Mouse (Mus musculus) cerebellum, adult 2 months (tissue): Measurements from ENCODE around the gene Zfp341. TPM values are rescaled to one million over a fixed set of nuclear protein-coding genes. Genes with fewer than 3 reads are reported as not detected.

Source experiments
- DNase-seq, 2 experiments: peaks; one replicate each; pipeline ENCODE4 v3.0.0; 2021
- H3K27ac ChIP-seq: fragments of 200-500 bp; 2 replicates; pipeline ENCODE4 v1.5.1; 2012; ENCODE audit warnings: low read length, control low read depth, inconsistent platforms; ENCODE audit not compliant: insufficient read depth
- H3K27me3 ChIP-seq: fragments of 200-500 bp; 2 replicates; pipeline ENCODE4 v1.6.1; 2012; ENCODE audit warnings: inconsistent platforms, mild to moderate bottlenecking, low read length, moderate library complexity; ENCODE audit not compliant: control insufficient read depth, insufficient read depth
- H3K4me1 ChIP-seq: fragments of 200-500 bp; 2 replicates; pipeline ENCODE4 v1.6.1; 2011; ENCODE audit warnings: low read length; ENCODE audit not compliant: control insufficient read depth, insufficient read depth
- H3K4me3 ChIP-seq: fragments of 200-500 bp; replicated peaks from 2 replicates; pipeline ENCODE3; 2011; ENCODE audit warnings: mild to moderate bottlenecking, low read depth, low read length, control low read depth; ENCODE audit not compliant: insufficient read depth
- CTCF ChIP-seq: fragments of 200-500 bp; IDR thresholded peaks from 2 replicates; pipeline ENCODE4 v1.5.1; 2011; ENCODE audit warnings: low read depth, mild to moderate bottlenecking, control low read depth, low read length, moderate library complexity, borderline replicate concordance; ENCODE audit not compliant: insufficient read depth
- POLR2A ChIP-seq: fragments of 200-500 bp; IDR thresholded peaks from 2 replicates; pipeline ENCODE4 v1.6.1; 2011; ENCODE audit warnings: low read length, control low read depth, borderline replicate concordance; ENCODE audit not compliant: insufficient read depth
- WGBS: fragments of 180-500 bp; shearing (Covaris S2); methylation state at CpG from one replicate; pipeline ENCODE4 v1.1.7; 2018; 5-methylcytosine and 5-hydroxymethylcytosine counted together
- polyA plus RNA-seq: library from polyadenylated mRNA; depleted of rRNA; stranded (reverse); fragments of >200 nt; gene quantifications from 2 replicates; pipeline ENCODE4 v1.2.3, GENCODE M21; 2012

The Zfp341 gene
- polyA plus RNA-seq, 1 experiment = 11.5 TPM

GRCm38 (mm10) chr2:154633039-154633742 is 20.1 kb downstream of the Zfp341 start:
- H3K27me3 ChIP-seq = no peaks in the 10 kb centered on the region
- TF ChIP-seq POLR2A = no peak
- TF ChIP-seq CTCF = no peak
- no peak overlapping the region for H3K4me3 ChIP-seq
- DNase-seq = no peak
- H3K4me1 ChIP-seq = no peaks in the 10 kb centered on the region; the same call in 1 of the 2 replicates
- WGBS = 87% methylated on average over 5 of the region's 5 CpGs
- no peak overlapping the region for H3K27ac ChIP-seq

GRCm38 (mm10) chr2:154633876-154634644 is 21.0 kb downstream of the Zfp341 start:
- DNase-seq = no peak
- no peak for TF ChIP-seq CTCF
- no peak for TF ChIP-seq POLR2A
- H3K27me3 ChIP-seq = no peaks in the 10 kb centered on the region
- no peak overlapping the region for H3K4me3 ChIP-seq
- 97% methylated on average over 9 of the region's 9 CpGs for WGBS
- H3K4me1 ChIP-seq = no peaks in the 10 kb centered on the region; the same call in 1 of the 2 replicates
- no peak overlapping the region for H3K27ac ChIP-seq

- TF ChIP-seq POLR2A = no peak
- TF ChIP-seq CTCF = no peak
- DNase-seq = peak in 1 of 2 experiments; percentile 59
- 8% methylated on average over 2 of the region's 2 CpGs for WGBS
- no peaks in the 10 kb centered on the region for H3K27me3 ChIP-seq
- H3K4me1 ChIP-seq = no peaks in the 10 kb centered on the region; the same call in 1 of the 2 replicates
- no peak overlapping the region for H3K27ac ChIP-seq
- no peak overlapping the region for H3K4me3 ChIP-seq
These were observed 22.7 kb downstream of the Zfp341 start for GRCm38 (mm10) chr2:154635826-154636225.

- H3K27me3 ChIP-seq = no peaks in the 10 kb centered on the region
- DNase-seq = no peak
- H3K27ac ChIP-seq = no peak overlapping the region
- WGBS = 95% methylated on average over 3 of the region's 3 CpGs
- H3K4me3 ChIP-seq = no peak overlapping the region
- no peaks in the 10 kb centered on the region; the same call in 1 of the 2 replicates for H3K4me1 ChIP-seq
- no peak for TF ChIP-seq CTCF
- no peak for TF ChIP-seq POLR2A
These were observed 25.4 kb downstream of the Zfp341 start for GRCm38 (mm10) chr2:154638521-154638920.

GRCm38 (mm10) chr2:154639115-154639514 is 26.0 kb downstream of the Zfp341 start:
- H3K4me3 ChIP-seq = no peak overlapping the region
- no peak for TF ChIP-seq CTCF
- no peak for TF ChIP-seq POLR2A
- DNase-seq = no peak
- H3K27me3 ChIP-seq = no peaks in the 10 kb centered on the region
- no peaks in the 10 kb centered on the region; the same call in 1 of the 2 replicates for H3K4me1 ChIP-seq
- WGBS = 92% methylated on average over 4 of the region's 4 CpGs
- no peak overlapping the region for H3K27ac ChIP-seq

- H3K27ac ChIP-seq = no peak overlapping the region
- no peaks in the 10 kb centered on the region for H3K4me1 ChIP-seq
- H3K27me3 ChIP-seq = no peaks in the 10 kb centered on the region
- no peak overlapping the region for H3K4me3 ChIP-seq
- 84% methylated on average over 8 of the region's 8 CpGs for WGBS
- no peak for TF ChIP-seq POLR2A
- no peak for TF ChIP-seq CTCF
- no peak for DNase-seq
These were observed 28.1 kb downstream of the Zfp341 start for GRCm38 (mm10) chr2:154641176-154641575.

GRCm38 (mm10) chr2:154642005-154642459 is 28.9 kb downstream of the Zfp341 start:
- no peak for DNase-seq

More at GRCm38 (mm10) chr2:154642005-154642459, 28.9 kb downstream of the Zfp341 start:
- TF ChIP-seq POLR2A (no peak), CTCF (no peak)
- Histone ChIP-seq H3K27me3 (no peaks in the 10 kb centered on the region), H3K27ac (no peak overlapping the region), H3K4me3 (no peak overlapping the region), H3K4me1 (no peaks in the 10 kb centered on the region)
- WGBS = 97% methylated on average over 9 of the region's 9 CpGs
